Mouse (Mus musculus) midbrain, embryonic 16.5 days (tissue): ENCODE data around the gene Sntb2. TPM values are rescaled to one million over a fixed set of nuclear protein-coding genes. Genes with fewer than 3 reads are reported as not detected.

Source experiments
- ATAC-seq: fragments of 200-750 bp; cut with Nextera tagmentation; 2 replicates; pipeline ENCODE4 v1.8.0; 2017; ENCODE audit warnings: moderate TSS enrichment
- H3K27ac ChIP-seq: fragments of 300-500 bp; sonication (generic); 2 replicates; pipeline ENCODE4 v1.5.1; 2014; ENCODE audit warnings: mild to moderate bottlenecking, low read length, mixed read lengths
- H3K27me3 ChIP-seq: fragments of 300-500 bp; sonication (generic); 2 replicates; pipeline ENCODE4 v1.6.1; 2014; ENCODE audit warnings: low read depth, low read length, mixed read lengths; ENCODE audit not compliant: control insufficient read depth, insufficient read depth
- H3K36me3 ChIP-seq: fragments of 300-500 bp; sonication (generic); 2 replicates; pipeline ENCODE4 v1.6.1; 2014; ENCODE audit warnings: mild to moderate bottlenecking, low read length, moderate library complexity, mixed read lengths; ENCODE audit not compliant: control insufficient read depth, insufficient read depth
- H3K4me1 ChIP-seq: fragments of 300-500 bp; sonication (generic); 2 replicates; pipeline ENCODE4 v1.6.1; 2014; ENCODE audit warnings: mild to moderate bottlenecking, low read length, mixed read lengths; ENCODE audit not compliant: control insufficient read depth, insufficient read depth
- H3K4me2 ChIP-seq: fragments of 300-500 bp; sonication (generic); 2 replicates; pipeline ENCODE4 v1.6.1; 2014; ENCODE audit warnings: mild to moderate bottlenecking, low read length, mixed read lengths
- H3K4me3 ChIP-seq: fragments of 300-500 bp; sonication (generic); 2 replicates; pipeline ENCODE4 v1.5.1; 2014; ENCODE audit warnings: low read depth, mild to moderate bottlenecking, low read length, moderate library complexity, mixed read lengths
- H3K9ac ChIP-seq: fragments of 300-500 bp; sonication (generic); 2 replicates; pipeline ENCODE4 v1.6.1; 2014; ENCODE audit warnings: low read depth, low read length, mixed read lengths
- H3K9me3 ChIP-seq: fragments of 300-500 bp; sonication (generic); replicated peaks from 2 replicates; pipeline ENCODE4 v1.6.1; 2014; ENCODE audit warnings: mild to moderate bottlenecking, low read length, mixed read lengths; ENCODE audit not compliant: control insufficient read depth, poor library complexity, severe bottlenecking
- WGBS: fragments of 180-500 bp; shearing (Covaris S2); extraction: QIAGEN DNeasy Blood & Tissue Kit; methylation state at CpG from one replicate; pipeline ENCODE4 v1.1.7; 2014; 5-methylcytosine and 5-hydroxymethylcytosine counted together
- polyA plus RNA-seq: library from polyadenylated mRNA; unstranded; fragments of >200 nt; fragmentation: Nextera tagmentation; extraction: Ambion mirVana; gene quantifications from 2 replicates; pipeline ENCODE4 v1.2.1, GENCODE M21; 2015

Sntb2 gene
- polyA plus RNA-seq, 1 experiment from 2014 or later, result 4.3 TPM

DNA sequence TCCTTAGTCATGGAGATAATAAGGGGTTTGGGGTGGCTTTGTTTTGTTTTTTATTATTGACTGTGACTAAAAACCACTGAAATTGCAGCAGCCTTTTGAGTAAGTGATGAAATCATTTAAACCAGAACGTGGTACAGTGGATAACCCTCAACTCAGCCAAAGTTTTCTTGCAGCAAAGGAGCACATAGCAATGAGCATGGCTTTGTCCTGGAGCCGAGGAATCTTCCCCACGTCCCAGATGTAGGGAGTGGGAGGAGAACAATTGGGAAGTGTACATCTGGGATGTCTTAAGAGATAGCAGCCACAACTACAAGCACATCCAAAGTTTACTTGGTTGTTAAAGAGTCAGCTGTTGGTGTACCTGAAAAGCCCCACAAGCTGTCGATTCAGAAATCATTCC is 61.9 kb downstream of the Sntb2 start:
- no peak for ATAC-seq
- no peak overlapping the region for H3K4me2 ChIP-seq
- no peaks in the 10 kb centered on the region for H3K9me3 ChIP-seq
- H3K27ac ChIP-seq, result no peak overlapping the region
- H3K27me3 ChIP-seq, result no peaks in the 10 kb centered on the region
- no peak overlapping the region for H3K9ac ChIP-seq
- no peaks in the 10 kb centered on the region for H3K36me3 ChIP-seq
- 88% methylated on average over 4 of the region's 4 CpGs for WGBS
- no peak overlapping the region for H3K4me3 ChIP-seq
- H3K4me1 ChIP-seq, result no peaks in the 10 kb centered on the region

DNA sequence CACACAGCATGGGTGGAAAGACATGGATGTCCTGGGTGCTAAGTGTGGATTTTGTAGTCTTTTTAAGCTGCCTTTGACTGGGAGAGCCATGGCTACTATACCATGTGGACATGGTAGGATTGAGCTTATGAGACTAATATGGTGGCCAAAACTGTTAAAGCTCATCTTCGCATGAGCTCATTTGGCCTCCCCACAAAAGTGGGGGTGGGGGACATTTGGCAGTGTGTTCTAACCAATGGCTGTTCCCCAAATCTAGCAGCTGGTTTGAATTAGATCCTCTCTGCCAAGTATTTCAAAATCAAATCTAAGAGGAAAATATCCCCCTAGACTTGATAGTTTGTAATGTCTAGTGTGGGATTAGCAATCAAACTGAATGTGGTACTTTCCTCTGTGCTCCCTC is 63.5 kb downstream of the Sntb2 start:
- WGBS, result 90% methylated on average over 1 of the region's 1 CpGs

DNA sequence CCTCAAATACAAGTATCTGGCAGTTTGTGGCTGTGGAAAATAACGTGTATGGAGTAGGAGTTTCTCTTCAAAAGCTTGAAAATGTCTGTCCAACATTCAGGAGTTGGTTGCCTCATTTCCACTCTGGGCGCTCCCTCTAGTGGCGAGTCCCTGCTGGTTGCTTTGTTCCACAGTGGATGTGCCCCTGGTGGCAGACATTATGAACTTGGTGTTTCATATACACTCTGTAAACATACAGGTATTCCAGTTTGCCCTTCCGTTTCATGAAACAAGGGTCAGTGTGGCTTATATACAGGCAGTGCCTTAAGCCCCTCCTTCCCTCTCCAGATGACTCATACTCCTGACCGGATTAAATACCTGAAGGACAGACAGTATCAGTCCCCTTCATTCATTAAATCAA is 67.0 kb downstream of the Sntb2 start:
- Histone ChIP-seq H3K4me2 (no peak overlapping the region), H3K9ac (no peak overlapping the region), H3K4me3 (no peak overlapping the region), H3K9me3 (no peaks in the 10 kb centered on the region), H3K4me1 (no peaks in the 10 kb centered on the region), H3K36me3 (no peaks in the 10 kb centered on the region), H3K27me3 (no peaks in the 10 kb centered on the region), H3K27ac (no peak overlapping the region)
- WGBS, result 31% methylated on average over 5 of the region's 5 CpGs
- ATAC-seq, result peak; percentile 54; the same call in 1 of the 2 replicates

More for the DNA sequence above, 63.5 kb downstream of the Sntb2 start:
- no peaks in the 10 kb centered on the region for H3K27me3 ChIP-seq
- H3K36me3 ChIP-seq, result no peaks in the 10 kb centered on the region
- H3K27ac ChIP-seq, result no peak overlapping the region
- ATAC-seq, result no peak
- no peaks in the 10 kb centered on the region for H3K4me1 ChIP-seq
- H3K4me2 ChIP-seq, result no peak overlapping the region
- no peak overlapping the region for H3K9ac ChIP-seq
- no peaks in the 10 kb centered on the region for H3K9me3 ChIP-seq
- H3K4me3 ChIP-seq, result no peak overlapping the region

DNA sequence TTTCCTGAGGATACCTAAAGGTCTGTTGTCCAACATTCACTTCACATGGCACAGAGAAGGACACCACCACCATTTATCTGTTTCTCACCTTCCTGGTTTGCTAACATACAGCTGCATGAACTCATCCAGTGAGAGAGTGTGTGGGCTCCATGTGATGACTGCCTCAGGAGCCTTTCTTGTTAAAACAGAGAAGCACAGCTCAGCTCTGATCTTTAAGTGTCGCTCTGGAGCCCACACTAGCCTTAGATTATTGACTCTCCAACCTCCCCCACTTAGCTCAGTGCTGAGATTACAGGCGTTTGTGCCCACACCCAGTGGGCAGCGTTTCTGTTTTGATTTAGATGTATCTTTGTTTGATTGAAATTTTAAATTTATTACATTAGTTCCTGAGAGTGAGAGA is 72.2 kb downstream of the Sntb2 start:
- Histone ChIP-seq H3K36me3 (peaks cover 6% of the 10 kb centered on the region), H3K9ac (no peak overlapping the region)
- no peak for ATAC-seq

DNA sequence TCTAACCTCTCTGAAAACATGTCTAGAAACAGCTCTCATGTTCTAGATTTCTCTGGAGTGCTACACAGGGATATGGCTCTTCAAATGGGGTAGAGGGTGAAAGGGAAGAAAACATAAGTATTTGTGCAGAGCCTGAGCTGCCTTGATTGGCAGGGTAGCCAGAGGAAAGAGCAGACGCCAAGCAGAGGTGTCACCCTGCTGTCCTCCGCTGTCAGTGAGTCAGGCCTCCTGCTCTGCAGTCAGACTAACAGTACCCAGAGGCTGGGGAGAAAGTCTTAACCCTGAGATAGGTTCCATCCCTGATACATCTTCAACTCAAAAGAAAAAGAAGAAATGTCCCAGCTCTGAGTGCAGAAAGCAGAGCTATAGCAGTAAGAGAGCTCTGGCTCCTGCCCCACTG is 77.1 kb downstream of the Sntb2 start:
- H3K27ac ChIP-seq, result no peak overlapping the region
- H3K9ac ChIP-seq, result no peak overlapping the region
- H3K4me3 ChIP-seq, result no peak overlapping the region
- ATAC-seq, result no peak
- no peaks in the 10 kb centered on the region for H3K4me1 ChIP-seq
- H3K9me3 ChIP-seq, result no peaks in the 10 kb centered on the region
- H3K36me3 ChIP-seq, result peaks cover 6% of the 10 kb centered on the region
- H3K4me2 ChIP-seq, result no peak overlapping the region
- 94% methylated on average over 2 of the region's 2 CpGs for WGBS
- H3K27me3 ChIP-seq, result no peaks in the 10 kb centered on the region

More for the DNA sequence above, 72.2 kb downstream of the Sntb2 start:
- Histone ChIP-seq H3K27ac (no peak overlapping the region), H3K9me3 (no peaks in the 10 kb centered on the region), H3K4me3 (no peak overlapping the region), H3K27me3 (no peaks in the 10 kb centered on the region), H3K4me1 (no peaks in the 10 kb centered on the region), H3K4me2 (no peak overlapping the region)
- WGBS, result 94% methylated on average over 3 of the region's 3 CpGs

DNA sequence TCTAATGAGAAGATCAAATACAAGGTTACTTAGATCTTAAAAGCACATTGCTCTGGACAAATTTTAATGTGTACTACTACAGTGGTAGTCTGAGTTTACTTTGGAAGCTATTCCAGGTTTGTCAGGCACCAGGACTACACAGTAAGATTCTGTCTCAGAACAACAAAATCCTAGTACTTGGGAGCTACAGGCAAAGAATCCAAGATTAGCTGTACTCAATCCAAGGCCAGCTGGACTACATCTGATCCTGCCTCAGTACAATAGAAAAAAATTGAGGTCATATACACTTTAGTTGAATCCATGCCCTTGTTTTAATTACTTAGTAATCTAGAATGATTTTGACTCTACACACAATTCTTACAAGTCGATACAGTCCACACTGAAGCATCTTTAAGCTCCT is 79.4 kb downstream of the Sntb2 start:
- Histone ChIP-seq H3K4me1 (no peaks in the 10 kb centered on the region), H3K4me2 (no peak overlapping the region), H3K27ac (no peak overlapping the region), H3K9ac (no peak overlapping the region), H3K27me3 (no peaks in the 10 kb centered on the region), H3K9me3 (no peaks in the 10 kb centered on the region), H3K36me3 (peaks cover 3% of the 10 kb centered on the region), H3K4me3 (no peak overlapping the region)
- WGBS, result 95% methylated on average over 1 of the region's 1 CpGs
- ATAC-seq, result no peak

DNA sequence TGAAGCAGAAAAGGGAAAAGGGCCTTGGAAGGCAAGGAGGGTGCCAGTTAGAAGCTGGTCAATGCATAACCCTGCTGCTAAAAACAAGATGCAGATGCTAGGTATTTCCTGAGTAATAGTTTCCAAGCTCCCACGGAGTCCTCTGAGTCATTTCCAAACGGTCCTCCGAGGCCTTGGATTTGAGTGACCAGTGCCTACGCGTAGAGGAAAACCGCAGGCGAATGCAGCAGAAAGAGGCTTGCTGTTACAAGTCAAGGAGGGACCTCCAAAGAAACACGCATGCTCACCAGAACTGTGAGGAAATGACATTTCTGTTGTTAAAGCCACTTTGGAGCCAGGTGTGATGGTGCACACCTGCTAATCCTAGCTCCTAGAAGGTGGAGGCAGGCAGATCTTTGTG is 87.9 kb downstream of the Sntb2 start:
- no peaks in the 10 kb centered on the region for H3K9me3 ChIP-seq
- no peak overlapping the region for H3K27ac ChIP-seq
- no peaks in the 10 kb centered on the region for H3K4me1 ChIP-seq
- no peak overlapping the region for H3K4me2 ChIP-seq
- no peaks in the 10 kb centered on the region for H3K36me3 ChIP-seq
- 91% methylated on average over 8 of the region's 8 CpGs for WGBS
- H3K4me3 ChIP-seq, result no peak overlapping the region
- H3K9ac ChIP-seq, result no peak overlapping the region
- ATAC-seq, result no peak
- H3K27me3 ChIP-seq, result no peaks in the 10 kb centered on the region

DNA sequence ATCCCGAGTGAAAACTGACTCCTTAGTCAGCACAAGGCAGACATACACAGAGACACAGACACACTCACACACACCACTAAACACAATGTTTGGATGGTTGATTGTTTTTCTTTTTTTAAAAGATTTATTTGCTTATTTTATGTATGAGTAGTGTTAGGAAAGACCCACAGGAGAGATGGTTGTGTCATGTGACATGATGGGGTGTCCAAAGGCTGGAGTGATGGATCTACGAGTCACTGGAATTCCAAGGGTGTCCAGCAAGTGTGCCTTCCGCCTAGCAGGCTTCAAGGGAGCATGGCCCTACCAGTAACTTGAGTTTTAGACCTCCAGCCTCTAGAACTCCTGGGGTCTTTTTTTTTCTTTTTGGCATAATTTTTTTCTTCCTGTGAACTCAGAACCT is 93.8 kb downstream of the Sntb2 start:
- Histone ChIP-seq H3K27ac (no peak overlapping the region), H3K27me3 (no peaks in the 10 kb centered on the region), H3K4me2 (no peak overlapping the region), H3K9me3 (no peaks in the 10 kb centered on the region), H3K9ac (no peak overlapping the region), H3K36me3 (no peaks in the 10 kb centered on the region), H3K4me3 (no peak overlapping the region), H3K4me1 (peaks cover 20% of the 10 kb centered on the region)
- ATAC-seq, result no peak
- WGBS, result 86% methylated on average over 3 of the region's 3 CpGs

DNA sequence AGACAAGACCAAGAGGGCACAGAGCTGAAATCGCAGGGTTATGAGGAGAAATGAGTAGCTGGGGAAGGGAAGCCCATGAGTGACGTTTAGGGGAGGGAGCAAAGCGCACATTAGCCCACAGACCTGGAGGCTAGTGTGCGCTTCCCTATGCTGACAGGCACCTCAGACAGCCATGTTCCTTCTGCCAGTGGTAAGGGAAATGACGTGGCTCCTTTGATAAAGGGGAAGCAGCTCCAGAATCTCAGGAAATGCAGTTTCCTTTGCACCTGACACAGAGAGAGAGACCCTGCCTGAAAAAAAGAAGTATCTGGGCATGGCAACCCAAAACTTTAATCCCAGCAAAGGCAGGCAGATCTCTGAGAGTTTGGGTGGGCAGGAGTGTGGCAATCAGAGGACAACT is 94.5 kb downstream of the Sntb2 start:
- Histone ChIP-seq H3K9me3 (no peaks in the 10 kb centered on the region), H3K9ac (no peak overlapping the region), H3K27me3 (no peaks in the 10 kb centered on the region), H3K36me3 (no peaks in the 10 kb centered on the region), H3K4me3 (no peak overlapping the region), H3K4me2 (no peak overlapping the region), H3K4me1 (peaks cover 23% of the 10 kb centered on the region), H3K27ac (no peak overlapping the region)
- WGBS, result 77% methylated on average over 5 of the region's 5 CpGs
- no peak for ATAC-seq
